Mouse (Mus musculus) adrenal gland, adult (tissue): ENCODE measurements at regions not wholly inside any gene's neighbourhood (a gene's known extent, or its start where the extent isn't known, plus 50 kb on each side); places are given as distances from the start of the nearest gene placed in this dataset.
A peak's percentile ranks its signal among the peaks of the same experiment; 100 is the strongest.

Source experiments
- DNase-seq, 2 experiments: peaks; one replicate each; pipeline ENCODE4 v3.0.0; 2022 to 2023; ENCODE audit warnings: low spot score in 1 of 2; ENCODE audit not compliant: inconsistent age in 2 of 2

GRCm38 (mm10) chr19:14035371-14035770, 122.0 kb downstream of the Olfr1505 start:
- no peak for DNase-seq

GRCm38 (mm10) chr19:14035785-14036184, 122.5 kb downstream of the Olfr1505 start:
- no peak for DNase-seq

GRCm38 (mm10) chr19:14036750-14037149, 123.4 kb downstream of the Olfr1505 start:
- no peak for DNase-seq

GRCm38 (mm10) chr19:14042753-14043152, 129.4 kb downstream of the Olfr1505 start:
- DNase-seq = no peak

- peak in 1 of 2 experiments; percentile 57 for DNase-seq
These were observed 132.1 kb downstream of the Olfr1505 start for GRCm38 (mm10) chr19:14045456-14045855.

- DNase-seq = no peak
These were observed 138.7 kb downstream of the Olfr1505 start for GRCm38 (mm10) chr19:14052052-14052451.

GRCm38 (mm10) chr19:14080538-14080937, 167.2 kb downstream of the Olfr1505 start:
- peak in 1 of 2 experiments; percentile 63 for DNase-seq

GRCm38 (mm10) chr19:14084726-14085125, 171.4 kb downstream of the Olfr1505 start:
- no peak for DNase-seq

GRCm38 (mm10) chr19:14090106-14090505, 176.8 kb downstream of the Olfr1505 start:
- DNase-seq = no peak

- no peak for DNase-seq
These were observed 180.9 kb downstream of the Olfr1505 start for GRCm38 (mm10) chr19:14094191-14094590.

- no peak for DNase-seq
These were observed 182.9 kb downstream of the Olfr1505 start for GRCm38 (mm10) chr19:14096187-14096586.

GRCm38 (mm10) chr19:14109091-14109490, 195.8 kb downstream of the Olfr1505 start:
- DNase-seq = no peak

GRCm38 (mm10) chr19:14123348-14124113, 210.2 kb downstream of the Olfr1505 start:
- no peak for DNase-seq

GRCm38 (mm10) chr19:14124250-14124827, 211.0 kb downstream of the Olfr1505 start:
- no peak for DNase-seq

- DNase-seq = no peak
These were observed 211.7 kb downstream of the Olfr1505 start for GRCm38 (mm10) chr19:14124986-14125385.

GRCm38 (mm10) chr19:14128397-14129209, 215.3 kb downstream of the Olfr1505 start:
- DNase-seq = peak in 1 of 2 experiments; percentile 18

- DNase-seq = no peak
These were observed 247.9 kb downstream of the Olfr1505 start for GRCm38 (mm10) chr19:14161217-14161616.

GRCm38 (mm10) chr19:14162773-14163172, 249.4 kb downstream of the Olfr1505 start:
- no peak for DNase-seq

- no peak for DNase-seq
These were observed 252.4 kb downstream of the Olfr1505 start for GRCm38 (mm10) chr19:14165775-14166174.

GRCm38 (mm10) chr19:14180244-14180643, 266.9 kb downstream of the Olfr1505 start:
- DNase-seq = no peak

GRCm38 (mm10) chr19:14180956-14181355, 267.6 kb downstream of the Olfr1505 start:
- no peak for DNase-seq
